Mouse (Mus musculus) liver, embryonic 15.5 days (tissue): ENCODE measurements around the gene Mospd3. TPM values are rescaled to one million over a fixed set of nuclear protein-coding genes. Genes with fewer than 3 reads are reported as not detected.

ENCODE experiments used
- ATAC-seq: fragments of 200-750 bp; cut with Nextera tagmentation; 2 replicates; pipeline ENCODE4 v1.8.0; 2017; ENCODE audit warnings: moderate number of reproducible peaks, mild to moderate bottlenecking, moderate library complexity; ENCODE audit not compliant: insufficient read depth
- H3K27ac ChIP-seq: fragments of 300-500 bp; sonication (generic); replicated peaks from 2 replicates; pipeline ENCODE4 v1.5.1; 2015; ENCODE audit warnings: mild to moderate bottlenecking, inconsistent platforms
- H3K27me3 ChIP-seq: fragments of 300-500 bp; sonication (generic); 2 replicates; pipeline ENCODE4 v1.6.1; 2015; ENCODE audit warnings: mild to moderate bottlenecking, inconsistent platforms
- H3K36me3 ChIP-seq: fragments of 300-500 bp; sonication (generic); replicated peaks from 2 replicates; pipeline ENCODE4 v1.6.1; 2015; ENCODE audit warnings: moderate library complexity, mild to moderate bottlenecking, inconsistent platforms
- H3K4me1 ChIP-seq: fragments of 300-500 bp; sonication (generic); replicated peaks from 2 replicates; pipeline ENCODE4 v1.6.1; 2015; ENCODE audit warnings: inconsistent platforms
- H3K4me2 ChIP-seq: fragments of 300-500 bp; sonication (generic); 2 replicates; pipeline ENCODE4 v1.6.1; 2015; ENCODE audit warnings: moderate library complexity, mild to moderate bottlenecking, inconsistent platforms
- H3K4me3 ChIP-seq: fragments of 300-500 bp; sonication (generic); replicated peaks from 2 replicates; pipeline ENCODE4 v1.5.1; 2015; ENCODE audit warnings: mild to moderate bottlenecking, inconsistent platforms
- H3K9ac ChIP-seq: fragments of 300-500 bp; sonication (generic); 2 replicates; pipeline ENCODE4 v1.6.1; 2015; ENCODE audit warnings: moderate library complexity, mild to moderate bottlenecking, inconsistent platforms
- H3K9me3 ChIP-seq: fragments of 300-500 bp; sonication (generic); replicated peaks from 2 replicates; pipeline ENCODE4 v1.6.1; 2016; ENCODE audit warnings: inconsistent platforms
- WGBS: fragments of 180-500 bp; shearing (Covaris S2); methylation state at CpG from one replicate; pipeline ENCODE4 v1.1.7; 2015; ENCODE audit warnings: mixed read lengths; ENCODE audit not compliant: insufficient replicate concordance; 5-methylcytosine and 5-hydroxymethylcytosine counted together
- polyA plus RNA-seq: library from polyadenylated mRNA; unstranded; fragments of >200 nt; fragmentation: Nextera tagmentation; extraction: Ambion mirVana; gene quantifications from 2 replicates; pipeline ENCODE4 v1.2.1, GENCODE M21; 2015

Gene Mospd3
- 29.7 and 31.7 TPM in 2 replicates for polyA plus RNA-seq

- peak; percentile 95 for ATAC-seq
- Histone ChIP-seq H3K4me2 (peak within 1 kb of the TSS; percentile 97), H3K4me3 (peak within 1 kb of the TSS; percentile 65), H3K4me1 (peaks cover 78% of the 10 kb centered on the region), H3K27ac (peak within 1 kb of the TSS; percentile 89), H3K9me3 (no peaks in the 10 kb centered on the region), H3K27me3 (no peaks in the 10 kb centered on the region), H3K36me3 (peaks cover 5% of the 10 kb centered on the region; the same call in 1 of the 2 replicates), H3K9ac (peak within 1 kb of the TSS; percentile 84)
- WGBS, result under 1% methylated on average over 41 of the region's 41 CpGs
Measured at GRCm38 (mm10) chr5:137600619-137601364, at the start of gene Mospd3. TSS of gene Mospd3 (minus strand) at chr5:137601058.

GRCm38 (mm10) chr5:137649669-137650571 lies 49.1 kb upstream of the Mospd3 start:
- Histone ChIP-seq H3K27me3 (peaks cover 16% of the 10 kb centered on the region), H3K4me1 (peaks cover 56% of the 10 kb centered on the region), H3K9ac (no peak overlapping the region), H3K4me3 (no peak overlapping the region), H3K4me2 (peak overlapping the region; percentile 30), H3K9me3 (no peaks in the 10 kb centered on the region), H3K27ac (peak overlapping the region; percentile 24; the same call in 1 of the 2 replicates), H3K36me3 (peaks cover 48% of the 10 kb centered on the region)
- WGBS, result 31% methylated on average over 18 of the region's 18 CpGs
- 0 out of 2 replicates have a peak, but pooled peaks have one; percentile 15 for ATAC-seq

GRCm38 (mm10) chr5:137649251-137649650 lies 48.4 kb upstream of the Mospd3 start:
- 54% methylated on average over 4 of the region's 4 CpGs for WGBS
- H3K27ac ChIP-seq, result no peak overlapping the region; the same call in 1 of the 2 replicates

GRCm38 (mm10) chr5:137647827-137648601 lies 47.2 kb upstream of the Mospd3 start:
- Histone ChIP-seq H3K4me2 (no peak overlapping the region), H3K4me1 (peaks cover 62% of the 10 kb centered on the region), H3K27me3 (peaks cover 34% of the 10 kb centered on the region), H3K9me3 (no peaks in the 10 kb centered on the region), H3K4me3 (no peak overlapping the region), H3K9ac (no peak overlapping the region), H3K27ac (no peak overlapping the region), H3K36me3 (peaks cover 29% of the 10 kb centered on the region)
- 44% methylated on average over 9 of the region's 9 CpGs for WGBS
- ATAC-seq, result peak; percentile 33; the same call in 1 of the 2 replicates

More at GRCm38 (mm10) chr5:137649251-137649650, 48.4 kb upstream of the Mospd3 start:
- no peak for ATAC-seq
- no peak overlapping the region for H3K4me2 ChIP-seq
- H3K36me3 ChIP-seq, result peaks cover 42% of the 10 kb centered on the region
- no peaks in the 10 kb centered on the region for H3K9me3 ChIP-seq
- H3K4me1 ChIP-seq, result peaks cover 62% of the 10 kb centered on the region
- H3K27me3 ChIP-seq, result peaks cover 23% of the 10 kb centered on the region
- no peak overlapping the region for H3K4me3 ChIP-seq
- no peak overlapping the region for H3K9ac ChIP-seq

- ATAC-seq, result no peak; the same call in 1 of the 2 replicates
- Histone ChIP-seq H3K36me3 (peaks cover 28% of the 10 kb centered on the region), H3K27ac (no peak within 1 kb of the TSS), H3K4me1 (peaks cover 58% of the 10 kb centered on the region), H3K27me3 (peaks cover 34% of the 10 kb centered on the region), H3K9me3 (no peaks in the 10 kb centered on the region), H3K4me2 (peak within 1 kb of the TSS; percentile 74), H3K9ac (peak within 1 kb of the TSS; percentile 37; the same call in 1 of the 2 replicates), H3K4me3 (peak within 1 kb of the TSS; percentile 45)
- WGBS, result 21% methylated on average over 11 of the region's 11 CpGs
Measured at GRCm38 (mm10) chr5:137645652-137646091, 44.8 kb upstream of the Mospd3 start, which contains the start of gene Irs3. TSS of gene Irs3 (minus strand) at chr5:137645714.

GRCm38 (mm10) chr5:137645091-137645651 lies 44.3 kb upstream of the Mospd3 start:
- no peak for ATAC-seq
- H3K9ac ChIP-seq, result peak overlapping the region; percentile 37; the same call in 1 of the 2 replicates
- H3K4me1 ChIP-seq, result peaks cover 58% of the 10 kb centered on the region
- H3K4me2 ChIP-seq, result peak overlapping the region; percentile 74
- H3K9me3 ChIP-seq, result no peaks in the 10 kb centered on the region
- 3% methylated on average over 44 of the region's 44 CpGs for WGBS
- peaks cover 29% of the 10 kb centered on the region for H3K36me3 ChIP-seq
- H3K4me3 ChIP-seq, result peak overlapping the region; percentile 45
- H3K27me3 ChIP-seq, result peaks cover 34% of the 10 kb centered on the region
- no peak overlapping the region for H3K27ac ChIP-seq

- no peak overlapping the region for H3K4me3 ChIP-seq
- ATAC-seq, result no peak
- peaks cover 34% of the 10 kb centered on the region for H3K27me3 ChIP-seq
- H3K9ac ChIP-seq, result no peak overlapping the region
- H3K27ac ChIP-seq, result no peak overlapping the region
- WGBS, result 56% methylated on average over 19 of the region's 19 CpGs
- peaks cover 34% of the 10 kb centered on the region for H3K36me3 ChIP-seq
- H3K9me3 ChIP-seq, result no peaks in the 10 kb centered on the region
- H3K4me2 ChIP-seq, result peak overlapping the region; percentile 74; the same call in 1 of the 2 replicates
- peaks cover 58% of the 10 kb centered on the region for H3K4me1 ChIP-seq
Measured at GRCm38 (mm10) chr5:137644484-137644883, 43.6 kb upstream of the Mospd3 start.

GRCm38 (mm10) chr5:137642886-137643285 lies 42.0 kb upstream of the Mospd3 start:
- 64% methylated on average over 4 of the region's 4 CpGs for WGBS
- peaks cover 49% of the 10 kb centered on the region for H3K36me3 ChIP-seq
- H3K9ac ChIP-seq, result no peak overlapping the region
- no peak overlapping the region for H3K4me2 ChIP-seq
- no peak overlapping the region for H3K4me3 ChIP-seq
- no peaks in the 10 kb centered on the region for H3K9me3 ChIP-seq
- peaks cover 34% of the 10 kb centered on the region for H3K27me3 ChIP-seq
- no peak overlapping the region for H3K27ac ChIP-seq
- H3K4me1 ChIP-seq, result peaks cover 53% of the 10 kb centered on the region
- ATAC-seq, result no peak

GRCm38 (mm10) chr5:137641054-137641453 lies 40.2 kb upstream of the Mospd3 start, which contains the start of gene Sap25:
TSS of gene Sap25 (plus strand) at chr5:137641334.
- peaks cover 45% of the 10 kb centered on the region for H3K4me1 ChIP-seq
- WGBS, result 77% methylated on average over 19 of the region's 19 CpGs
- no peak within 1 kb of the TSS for H3K9ac ChIP-seq
- H3K27ac ChIP-seq, result no peak within 1 kb of the TSS
- peaks cover 67% of the 10 kb centered on the region for H3K36me3 ChIP-seq
- H3K4me2 ChIP-seq, result no peak within 1 kb of the TSS
- no peak within 1 kb of the TSS for H3K4me3 ChIP-seq
- H3K9me3 ChIP-seq, result no peaks in the 10 kb centered on the region
- no peak; the same call in 1 of the 2 replicates for ATAC-seq
- H3K27me3 ChIP-seq, result peaks cover 29% of the 10 kb centered on the region

GRCm38 (mm10) chr5:137639472-137639871 lies 38.6 kb upstream of the Mospd3 start:
- Histone ChIP-seq H3K36me3 (peaks cover 82% of the 10 kb centered on the region), H3K27me3 (peaks cover 13% of the 10 kb centered on the region)

More at GRCm38 (mm10) chr5:137639472-137639871, 38.6 kb upstream of the Mospd3 start:
- H3K4me2 ChIP-seq, result no peak overlapping the region
- no peak overlapping the region for H3K9ac ChIP-seq
- H3K9me3 ChIP-seq, result no peaks in the 10 kb centered on the region
- H3K27ac ChIP-seq, result no peak overlapping the region
- no peak overlapping the region for H3K4me3 ChIP-seq
- no peak for ATAC-seq
- H3K4me1 ChIP-seq, result peaks cover 30% of the 10 kb centered on the region
- 68% methylated on average over 7 of the region's 7 CpGs for WGBS
